Mouse (Mus musculus) 3134 (cell line): ENCODE data around the gene Gm6465.
"Not testable (repeated sequence)": the region's sequence is repeated elsewhere in the genome, so short reads cannot be mapped to it uniquely, and the experiment has no call there.

ENCODE experiments used
- DNase-seq: peaks from one replicate; pipeline ENCODE4 v3.0.0-alpha.2; 2011; ENCODE audit warnings: low spot score; ENCODE audit not compliant: insufficient read length; ENCODE audit errors: extremely low read depth

Gm6465 gene

GRCm38 (mm10) chr5:11845239-11845638 is at the start of gene Gm6465:
Gene Gm6465 (plus strand): TSS chr5:11845539.
- not testable (repeated sequence) for DNase-seq

GRCm38 (mm10) chr5:11845824-11846223 is 485 bp downstream of the Gm6465 start:
- DNase-seq: not testable (repeated sequence)

GRCm38 (mm10) chr5:11857909-11858308 is 12.6 kb downstream of the Gm6465 start:
- DNase-seq: not testable (repeated sequence)
